Mouse (Mus musculus) erythroblast, embryonic 14.5 days (primary cell): ENCODE data around the gene Phldb1. TPM values are rescaled to one million over a fixed set of nuclear protein-coding genes. Genes with fewer than 3 reads are reported as not detected.

ENCODE experiments used
- H3K27me3 ChIP-seq: 2 replicates; pipeline ENCODE4 v1.6.1; 2012; ENCODE audit warnings: inconsistent platforms; ENCODE audit not compliant: control insufficient read depth
- H3K36me3 ChIP-seq: 2 replicates; pipeline ENCODE4 v1.6.1; 2012; ENCODE audit warnings: mild to moderate bottlenecking, inconsistent platforms; ENCODE audit not compliant: control insufficient read depth
- H3K4me1 ChIP-seq: 2 replicates; pipeline ENCODE4 v1.6.1; 2012; ENCODE audit warnings: inconsistent platforms; ENCODE audit not compliant: control insufficient read depth
- H3K4me3 ChIP-seq: replicated peaks from 2 replicates; pipeline ENCODE3; 2012; ENCODE audit warnings: moderate library complexity, mild to moderate bottlenecking, inconsistent platforms
- H3K9me3 ChIP-seq: 2 replicates; pipeline ENCODE4 v1.6.1; 2012; ENCODE audit warnings: low read length, inconsistent platforms, mixed read lengths; ENCODE audit not compliant: control insufficient read depth
- GATA1 ChIP-seq: IDR thresholded peaks from 2 replicates; pipeline ENCODE4 v1.6.1; 2012; ENCODE audit warnings: low read length, inconsistent platforms, mixed read lengths
- TAL1 ChIP-seq: IDR thresholded peaks from 3 replicates; pipeline ENCODE4 v1.6.1; 2012; ENCODE audit warnings: low read length, inconsistent platforms, mixed read lengths
- polyA plus RNA-seq: library from polyadenylated mRNA; stranded (reverse); fragments of >175 nt; gene quantifications from 2 replicates; pipeline ENCODE4 v1.2.3, GENCODE M21; 2012

Phldb1 gene
- polyA plus RNA-seq, 1 experiment: 0.15 TPM

GRCm38 (mm10) chr9:44699196-44699595, 35.8 kb downstream of the Phldb1 start:
- Histone ChIP-seq H3K27me3 (no peaks in the 10 kb centered on the region), H3K4me1 (no peaks in the 10 kb centered on the region), H3K4me3 (no peak overlapping the region), H3K9me3 (no peaks in the 10 kb centered on the region), H3K36me3 (peaks cover 5% of the 10 kb centered on the region; the same call in 1 of the 2 replicates)
- TF ChIP-seq TAL1 (no peak), GATA1 (no peak)

- Histone ChIP-seq H3K36me3 (peaks cover 5% of the 10 kb centered on the region; the same call in 1 of the 2 replicates), H3K4me1 (no peaks in the 10 kb centered on the region), H3K9me3 (no peaks in the 10 kb centered on the region), H3K27me3 (no peaks in the 10 kb centered on the region), H3K4me3 (no peak overlapping the region)
- TF ChIP-seq GATA1: no peak
- TF ChIP-seq TAL1: no peak
These were observed 37.1 kb downstream of the Phldb1 start for GRCm38 (mm10) chr9:44697866-44698265.

GRCm38 (mm10) chr9:44693071-44693470, 41.9 kb downstream of the Phldb1 start:
- TF ChIP-seq GATA1 (no peak), TAL1 (no peak)
- H3K27me3 ChIP-seq: no peaks in the 10 kb centered on the region
- no peaks in the 10 kb centered on the region for H3K9me3 ChIP-seq
- H3K4me1 ChIP-seq: peaks cover 2% of the 10 kb centered on the region; the same call in 1 of the 2 replicates
- H3K36me3 ChIP-seq: peaks cover 4% of the 10 kb centered on the region; the same call in 1 of the 2 replicates
- no peak overlapping the region for H3K4me3 ChIP-seq

GRCm38 (mm10) chr9:44691671-44692520, 43.1 kb downstream of the Phldb1 start:
- no peaks in the 10 kb centered on the region; the same call in 1 of the 2 replicates for H3K36me3 ChIP-seq
- H3K4me3 ChIP-seq: no peak overlapping the region
- H3K4me1 ChIP-seq: peaks cover 2% of the 10 kb centered on the region; the same call in 1 of the 2 replicates
- TF ChIP-seq GATA1 (no peak), TAL1 (no peak)
- H3K9me3 ChIP-seq: no peaks in the 10 kb centered on the region
- H3K27me3 ChIP-seq: no peaks in the 10 kb centered on the region

- no peaks in the 10 kb centered on the region for H3K9me3 ChIP-seq
- peaks cover 2% of the 10 kb centered on the region; the same call in 1 of the 2 replicates for H3K4me1 ChIP-seq
- TF ChIP-seq GATA1 (no peak), TAL1 (no peak)
- no peaks in the 10 kb centered on the region; the same call in 1 of the 2 replicates for H3K36me3 ChIP-seq
- H3K4me3 ChIP-seq: no peak overlapping the region
- no peaks in the 10 kb centered on the region for H3K27me3 ChIP-seq
These were observed 44.4 kb downstream of the Phldb1 start for GRCm38 (mm10) chr9:44690641-44691040.

- Histone ChIP-seq H3K36me3 (no peaks in the 10 kb centered on the region), H3K9me3 (no peaks in the 10 kb centered on the region), H3K4me3 (no peak overlapping the region), H3K27me3 (no peaks in the 10 kb centered on the region), H3K4me1 (peaks cover 2% of the 10 kb centered on the region; the same call in 1 of the 2 replicates)
- no peak for TF ChIP-seq TAL1
- no peak for TF ChIP-seq GATA1
These were observed 47.0 kb downstream of the Phldb1 start for GRCm38 (mm10) chr9:44688013-44688412.

- Histone ChIP-seq H3K9me3 (no peaks in the 10 kb centered on the region), H3K27me3 (no peaks in the 10 kb centered on the region), H3K36me3 (no peaks in the 10 kb centered on the region), H3K4me3 (no peak overlapping the region), H3K4me1 (peaks cover 2% of the 10 kb centered on the region; the same call in 1 of the 2 replicates)
- no peak for TF ChIP-seq TAL1
- no peak for TF ChIP-seq GATA1
These were observed 48.4 kb downstream of the Phldb1 start for GRCm38 (mm10) chr9:44686638-44687037.

- Histone ChIP-seq H3K4me3 (no peak overlapping the region), H3K4me1 (no peaks in the 10 kb centered on the region; the same call in 1 of the 2 replicates), H3K27me3 (no peaks in the 10 kb centered on the region), H3K36me3 (no peaks in the 10 kb centered on the region), H3K9me3 (no peaks in the 10 kb centered on the region)
- no peak for TF ChIP-seq TAL1
- TF ChIP-seq GATA1: no peak
These were observed 49.4 kb downstream of the Phldb1 start for GRCm38 (mm10) chr9:44685346-44686330.
